Mouse (Mus musculus): ENCODE results near the gene Zc3hav1. TPM values are rescaled to one million over a fixed set of nuclear protein-coding genes. Genes with fewer than 3 reads are reported as not detected.

Gene Zc3hav1
- polyA plus RNA-seq, 1 experiment: 39.1 TPM

DNA sequence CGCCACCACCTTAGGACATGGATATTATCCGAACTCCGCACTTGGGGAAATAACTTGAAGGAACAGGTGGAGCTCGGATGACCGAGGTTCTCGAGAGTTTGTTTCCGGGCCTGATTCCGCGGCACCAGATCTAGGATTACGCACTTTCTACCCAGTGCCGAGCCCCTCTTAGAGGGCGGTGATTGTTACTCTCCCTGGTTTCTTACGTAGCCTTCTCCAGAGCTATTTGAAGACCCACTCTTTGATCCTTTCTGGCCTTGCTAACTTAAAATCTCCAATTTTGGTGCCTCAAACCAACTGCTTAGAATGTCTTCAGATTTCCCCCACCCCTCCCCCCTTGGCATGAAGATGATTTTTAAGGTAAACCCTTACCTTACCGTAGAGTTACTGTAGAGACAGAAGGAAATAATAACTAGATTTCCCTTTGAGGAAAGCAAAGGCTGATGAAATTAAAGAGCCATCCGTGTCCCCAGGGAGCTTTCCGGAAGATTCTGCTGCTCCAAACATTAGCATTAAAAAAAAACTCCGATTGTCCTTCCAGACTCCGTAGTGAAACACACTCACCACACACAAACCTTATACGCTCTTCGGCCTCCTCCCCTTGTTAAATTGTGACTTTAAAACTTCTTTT is 435 bp upstream of the Zc3hav1 start:
- peak overlapping the region; percentile 75 for H3K9ac ChIP-seq (ENCODE audit: low read depth, poor library complexity, severe bottlenecking)
- H3K4me1 ChIP-seq (ENCODE audit: control insufficient read depth, insufficient read depth, low read length): peaks cover 2% of the 10 kb centered on the region
- no peak for TF ChIP-seq POLR2A (IDR thresholded peaks at IDR 0.05; ENCODE audit: insufficient read depth, low read length)
- TF ChIP-seq EP300 (IDR thresholded peaks at IDR 0.05; ENCODE audit: insufficient read depth, low read depth, low read length): no peak
- TF ChIP-seq CTCF (IDR thresholded peaks at IDR 0.05; ENCODE audit: low read depth, low read length): no peak
- H3K9me3 ChIP-seq (replicated peaks; ENCODE audit: control insufficient read depth, insufficient read depth, low read length, poor library complexity, severe bottlenecking): no peaks in the 10 kb centered on the region
- H3K4me3 ChIP-seq (ENCODE audit: low read depth, low read length): peak overlapping the region; percentile 91
- no peaks in the 10 kb centered on the region for H3K27me3 ChIP-seq (ENCODE audit: control insufficient read depth, insufficient read depth, low read length, poor library complexity, severe bottlenecking)
- no peaks in the 10 kb centered on the region for H3K36me3 ChIP-seq (ENCODE audit: control insufficient read depth, insufficient read depth, low read length, poor library complexity, severe bottlenecking)
- peak overlapping the region; percentile 40 for H3K27ac ChIP-seq (ENCODE audit: insufficient read depth, low read length)

DNA sequence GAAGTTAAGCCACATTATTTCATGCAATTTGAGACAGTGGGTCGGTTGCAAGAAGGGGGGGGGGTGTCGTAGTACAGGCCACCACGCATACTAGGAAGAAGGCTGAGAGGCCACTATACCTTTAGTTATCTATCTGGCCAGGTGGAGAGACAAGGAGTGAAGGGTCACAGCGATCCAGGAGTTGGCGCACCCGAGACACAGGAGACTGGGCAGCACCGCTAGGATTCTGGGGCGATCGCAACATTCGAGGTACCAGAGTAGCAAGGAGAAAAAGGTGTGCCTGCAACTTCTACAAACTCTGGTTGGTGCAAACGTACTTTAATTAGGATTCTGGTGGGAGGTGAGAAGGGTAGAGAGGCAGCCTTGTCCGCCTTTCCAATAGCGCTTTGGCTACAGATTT is 1.2 kb downstream of the Zc3hav1 start:
- H3K9ac ChIP-seq (ENCODE audit: low read depth, poor library complexity, severe bottlenecking): peak overlapping the region; percentile 75; the same call in 1 of the 2 replicates

GRCm38 (mm10) chr6:38352451-38352850 is 2.0 kb downstream of the Zc3hav1 start:
- Histone ChIP-seq H3K36me3 (ENCODE audit: control insufficient read depth, insufficient read depth, low read length, poor library complexity, severe bottlenecking) (no peaks in the 10 kb centered on the region), H3K9me3 (replicated peaks; ENCODE audit: control insufficient read depth, insufficient read depth, low read length, poor library complexity, severe bottlenecking) (no peaks in the 10 kb centered on the region), H3K4me3 (ENCODE audit: low read depth, low read length) (peak overlapping the region; percentile 7; the same call in 1 of the 2 replicates), H3K9ac (ENCODE audit: low read depth, poor library complexity, severe bottlenecking) (no peak overlapping the region), H3K27me3 (ENCODE audit: control insufficient read depth, insufficient read depth, low read length, poor library complexity, severe bottlenecking) (no peaks in the 10 kb centered on the region), H3K4me1 (ENCODE audit: control insufficient read depth, insufficient read depth, low read length) (peaks cover 2% of the 10 kb centered on the region), H3K27ac (ENCODE audit: insufficient read depth, low read length) (no peak overlapping the region)
- TF ChIP-seq POLR2A (IDR thresholded peaks at IDR 0.05; ENCODE audit: insufficient read depth, low read length) (no peak), CTCF (IDR thresholded peaks at IDR 0.05; ENCODE audit: low read depth, low read length) (no peak), EP300 (IDR thresholded peaks at IDR 0.05; ENCODE audit: insufficient read depth, low read depth, low read length) (no peak)

More for the DNA sequence above, 1.2 kb downstream of the Zc3hav1 start:
- no peak overlapping the region for H3K27ac ChIP-seq (ENCODE audit: insufficient read depth, low read length)
- no peaks in the 10 kb centered on the region for H3K9me3 ChIP-seq (replicated peaks; ENCODE audit: control insufficient read depth, insufficient read depth, low read length, poor library complexity, severe bottlenecking)
- H3K4me1 ChIP-seq (ENCODE audit: control insufficient read depth, insufficient read depth, low read length): peaks cover 2% of the 10 kb centered on the region
- H3K36me3 ChIP-seq (ENCODE audit: control insufficient read depth, insufficient read depth, low read length, poor library complexity, severe bottlenecking): no peaks in the 10 kb centered on the region
- H3K4me3 ChIP-seq (ENCODE audit: low read depth, low read length): peak overlapping the region; percentile 91
- TF ChIP-seq EP300 (IDR thresholded peaks at IDR 0.05; ENCODE audit: insufficient read depth, low read depth, low read length) (no peak), CTCF (IDR thresholded peaks at IDR 0.05; ENCODE audit: low read depth, low read length) (no peak)
- H3K27me3 ChIP-seq (ENCODE audit: control insufficient read depth, insufficient read depth, low read length, poor library complexity, severe bottlenecking): no peaks in the 10 kb centered on the region

GRCm38 (mm10) chr6:38351930-38352329 is 2.5 kb downstream of the Zc3hav1 start:
- no peak for TF ChIP-seq EP300 (IDR thresholded peaks at IDR 0.05; ENCODE audit: insufficient read depth, low read depth, low read length)
- no peak for TF ChIP-seq CTCF (IDR thresholded peaks at IDR 0.05; ENCODE audit: low read depth, low read length)
- no peak for TF ChIP-seq POLR2A (IDR thresholded peaks at IDR 0.05; ENCODE audit: insufficient read depth, low read length)
- no peak overlapping the region for H3K4me3 ChIP-seq (ENCODE audit: low read depth, low read length)
- H3K27me3 ChIP-seq (ENCODE audit: control insufficient read depth, insufficient read depth, low read length, poor library complexity, severe bottlenecking): no peaks in the 10 kb centered on the region

GRCm38 (mm10) chr6:38349806-38350205 is 4.6 kb downstream of the Zc3hav1 start:
- H3K27me3 ChIP-seq (ENCODE audit: control insufficient read depth, insufficient read depth, low read length, poor library complexity, severe bottlenecking): no peaks in the 10 kb centered on the region
- peaks cover 2% of the 10 kb centered on the region for H3K4me1 ChIP-seq (ENCODE audit: control insufficient read depth, insufficient read depth, low read length)
- H3K9ac ChIP-seq (ENCODE audit: low read depth, poor library complexity, severe bottlenecking): no peak overlapping the region
- H3K36me3 ChIP-seq (ENCODE audit: control insufficient read depth, insufficient read depth, low read length, poor library complexity, severe bottlenecking): no peaks in the 10 kb centered on the region
- no peak for TF ChIP-seq POLR2A (IDR thresholded peaks at IDR 0.05; ENCODE audit: insufficient read depth, low read length)
- no peak for TF ChIP-seq EP300 (IDR thresholded peaks at IDR 0.05; ENCODE audit: insufficient read depth, low read depth, low read length)
- no peak for TF ChIP-seq CTCF (IDR thresholded peaks at IDR 0.05; ENCODE audit: low read depth, low read length)
- no peaks in the 10 kb centered on the region for H3K9me3 ChIP-seq (replicated peaks; ENCODE audit: control insufficient read depth, insufficient read depth, low read length, poor library complexity, severe bottlenecking)
- no peak overlapping the region for H3K27ac ChIP-seq (ENCODE audit: insufficient read depth, low read length)
- H3K4me3 ChIP-seq (ENCODE audit: low read depth, low read length): no peak overlapping the region

More at GRCm38 (mm10) chr6:38351930-38352329, 2.5 kb downstream of the Zc3hav1 start:
- no peaks in the 10 kb centered on the region for H3K36me3 ChIP-seq (ENCODE audit: control insufficient read depth, insufficient read depth, low read length, poor library complexity, severe bottlenecking)
- no peak overlapping the region for H3K27ac ChIP-seq (ENCODE audit: insufficient read depth, low read length)
- H3K9me3 ChIP-seq (replicated peaks; ENCODE audit: control insufficient read depth, insufficient read depth, low read length, poor library complexity, severe bottlenecking): no peaks in the 10 kb centered on the region
- H3K9ac ChIP-seq (ENCODE audit: low read depth, poor library complexity, severe bottlenecking): no peak overlapping the region
- H3K4me1 ChIP-seq (ENCODE audit: control insufficient read depth, insufficient read depth, low read length): peaks cover 2% of the 10 kb centered on the region

DNA sequence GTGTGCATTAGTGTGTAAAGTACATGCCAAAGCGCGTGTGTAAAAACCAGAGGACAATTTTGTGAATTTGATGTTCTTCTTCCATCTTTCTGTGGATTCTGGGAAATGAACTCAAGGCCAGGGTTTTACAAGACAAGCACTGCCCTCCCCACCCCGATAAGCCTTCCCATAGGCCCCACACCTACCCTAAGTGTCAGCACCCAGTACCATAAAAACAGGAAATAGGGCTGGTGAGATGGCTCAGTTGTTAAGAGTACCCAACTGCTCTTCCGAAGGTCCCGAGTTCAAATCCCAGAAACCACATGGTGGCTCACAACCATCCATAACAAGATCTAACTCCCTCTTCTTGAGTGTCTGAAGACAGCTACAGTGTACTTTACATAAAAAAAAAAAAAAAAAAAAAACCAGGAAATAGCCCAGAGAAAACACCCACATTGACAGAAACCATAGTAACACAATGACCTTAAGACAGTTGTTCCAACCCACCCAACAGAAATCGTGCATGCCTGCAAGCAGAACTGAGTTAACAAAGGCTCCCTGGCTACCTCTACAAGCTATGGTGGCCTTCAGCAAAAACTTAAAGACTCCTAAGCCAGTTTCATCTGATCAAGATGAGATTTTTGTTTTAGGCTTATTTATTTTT is 5.5 kb downstream of the Zc3hav1 start:
- Histone ChIP-seq H3K27me3 (ENCODE audit: control insufficient read depth, insufficient read depth, low read length, poor library complexity, severe bottlenecking) (no peaks in the 10 kb centered on the region), H3K9me3 (replicated peaks; ENCODE audit: control insufficient read depth, insufficient read depth, low read length, poor library complexity, severe bottlenecking) (no peaks in the 10 kb centered on the region), H3K27ac (ENCODE audit: insufficient read depth, low read length) (no peak overlapping the region), H3K9ac (ENCODE audit: low read depth, poor library complexity, severe bottlenecking) (no peak overlapping the region), H3K36me3 (ENCODE audit: control insufficient read depth, insufficient read depth, low read length, poor library complexity, severe bottlenecking) (no peaks in the 10 kb centered on the region), H3K4me1 (ENCODE audit: control insufficient read depth, insufficient read depth, low read length) (peaks cover 2% of the 10 kb centered on the region), H3K4me3 (ENCODE audit: low read depth, low read length) (no peak overlapping the region)
- TF ChIP-seq POLR2A (IDR thresholded peaks at IDR 0.05; ENCODE audit: insufficient read depth, low read length): no peak
- TF ChIP-seq CTCF (IDR thresholded peaks at IDR 0.05; ENCODE audit: low read depth, low read length): no peak
- TF ChIP-seq EP300 (IDR thresholded peaks at IDR 0.05; ENCODE audit: insufficient read depth, low read depth, low read length): no peak
